Comparison of ENCODE assay signal across 8 mouse cellular contexts in genomic region chr7:68823646-68824045, GRCm38 (mm10).
"Had no signal": no experiment of that assay in that cellular context is flagged by ENCODE, and none has a peak within 500 bp of the region (broad histone marks: within the 10 kb centered on the region; RNA-seq: fewer than 3 reads in every experiment).

No protein-coding gene starts in this region.

- H3K36me3 ChIP-seq: limb, embryonic 15.5 days; liver, embryonic 12.5 days; midbrain, embryonic 12.5 days; stomach, embryonic 15.5 days had no signal

- H3K4me1 ChIP-seq: limb, embryonic 15.5 days; liver, embryonic 12.5 days; megakaryocyte, embryonic 14.5 days; midbrain, embryonic 12.5 days; stomach, embryonic 15.5 days had no signal

- H3K27ac ChIP-seq: left cerebral cortex, adult 2 months; limb, embryonic 15.5 days; liver, embryonic 12.5 days; macrophage; midbrain, embryonic 12.5 days; stomach, embryonic 15.5 days had no signal

- ATAC-seq: liver, embryonic 12.5 days had no signal

- H3K9ac ChIP-seq: limb, embryonic 15.5 days; liver, embryonic 12.5 days; lung, embryonic 14.5 days; midbrain, embryonic 12.5 days; stomach, embryonic 15.5 days had no signal

- H3K27me3 ChIP-seq: limb, embryonic 15.5 days; liver, embryonic 12.5 days; megakaryocyte, embryonic 14.5 days; stomach, embryonic 15.5 days had no signal

- H3K9me3 ChIP-seq: limb, embryonic 15.5 days; liver, embryonic 12.5 days; megakaryocyte, embryonic 14.5 days; midbrain, embryonic 12.5 days; stomach, embryonic 15.5 days had no signal

- H3K4me2 ChIP-seq: limb, embryonic 15.5 days; liver, embryonic 12.5 days; lung, embryonic 14.5 days; midbrain, embryonic 12.5 days; stomach, embryonic 15.5 days had no signal

- H3K4me3 ChIP-seq: left cerebral cortex, adult 2 months; limb, embryonic 15.5 days; liver, embryonic 12.5 days; megakaryocyte, embryonic 14.5 days; midbrain, embryonic 12.5 days; stomach, embryonic 15.5 days had no signal
